Mouse (Mus musculus) ES-CJ7 (cell line): Measurements from ENCODE around the gene Ranbp1.
"Not testable (repeated sequence)": the region's sequence is repeated elsewhere in the genome, so short reads cannot be mapped to it uniquely, and the experiment has no call there.

Source experiments
- DNase-seq: peaks from one replicate; pipeline ENCODE4 v3.0.0; 2011; ENCODE audit warnings: low read depth, low spot score

Ranbp1 gene

GRCm38 (mm10) chr16:18203430-18204091, 45.0 kb downstream of the Ranbp1 start:
- DNase-seq = no peak

DNA sequence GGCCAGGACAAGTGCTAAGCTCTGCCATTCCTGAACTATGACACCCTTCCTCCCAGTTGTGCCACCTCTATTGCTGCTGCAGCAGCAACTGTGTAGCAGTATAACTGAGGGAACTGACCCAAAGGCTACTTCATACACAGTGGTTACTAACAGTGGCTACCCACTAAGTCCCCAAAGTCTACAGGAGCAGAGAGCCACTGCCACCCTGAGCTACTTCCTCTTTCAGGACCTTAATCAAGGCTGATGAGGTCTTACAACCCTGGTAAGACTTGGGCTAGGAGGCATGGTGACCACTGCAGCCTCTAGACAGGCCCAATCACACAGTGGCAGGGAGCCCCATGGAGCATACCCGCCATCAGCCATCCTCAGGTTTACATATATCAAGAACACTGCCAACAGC, 46.5 kb downstream of the Ranbp1 start:
- DNase-seq = no peak

DNA sequence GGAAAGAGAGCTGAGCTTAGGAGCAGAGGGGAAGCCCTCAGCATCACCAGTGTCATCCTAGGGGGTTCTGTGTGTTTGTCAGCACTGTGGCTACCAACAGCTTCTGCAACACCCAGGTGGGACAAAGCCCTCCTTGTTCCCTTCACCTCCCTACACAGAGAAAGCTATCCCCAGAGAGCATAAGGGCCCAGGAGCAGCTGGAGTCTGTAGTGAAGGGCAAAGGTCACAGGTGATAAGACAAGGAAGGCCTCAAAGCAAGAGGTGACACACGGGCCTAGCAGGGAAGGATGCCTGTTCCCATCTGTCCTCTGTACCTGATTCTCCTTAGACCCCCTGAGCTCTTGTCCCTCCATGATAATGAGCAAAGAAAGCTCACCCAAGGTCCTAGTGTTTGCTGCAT, 46.9 kb downstream of the Ranbp1 start:
- no peak for DNase-seq

DNA sequence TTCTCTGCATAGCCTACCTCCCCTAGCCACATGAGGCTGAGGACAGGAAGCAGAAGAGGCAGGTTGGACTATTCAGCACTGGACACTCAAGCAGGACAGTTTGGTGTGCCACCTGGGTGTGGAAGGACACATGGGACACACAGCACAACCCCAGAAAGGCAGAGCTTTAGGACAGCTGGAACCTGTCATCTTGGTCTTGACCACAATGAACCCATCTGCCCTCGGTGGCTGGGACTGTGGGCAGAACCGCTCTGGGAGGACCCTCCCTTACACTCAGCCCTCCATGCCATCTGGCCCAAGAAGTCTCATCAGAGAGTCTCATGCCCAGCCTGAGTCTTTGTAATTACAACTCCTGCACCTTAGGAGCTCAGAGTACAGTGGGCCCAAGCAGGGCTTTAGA, 48.5 kb downstream of the Ranbp1 start:
- DNase-seq = no peak

- no peak for DNase-seq
These were observed 50.0 kb downstream of the Ranbp1 start for GRCm38 (mm10) chr16:18198365-18199098.

DNA sequence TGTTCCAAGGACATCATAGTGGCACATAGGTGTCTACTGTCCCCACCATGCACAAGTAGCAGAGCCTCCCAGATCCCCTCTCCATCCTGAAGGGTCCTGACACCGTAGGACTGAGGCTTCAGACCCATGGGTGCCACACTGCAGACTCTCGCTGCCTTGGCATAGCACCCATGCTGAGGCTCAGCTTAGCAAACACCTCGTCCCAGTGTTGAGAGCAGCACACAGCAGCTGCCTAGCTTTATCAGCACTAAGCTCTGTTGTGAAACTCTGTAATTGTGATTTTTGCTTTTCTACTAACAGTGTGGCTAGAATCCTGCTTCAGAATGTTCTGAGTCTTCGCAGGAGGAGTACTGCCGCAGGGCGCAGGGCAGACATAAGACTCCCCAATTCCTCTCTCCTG, 50.7 kb downstream of the Ranbp1 start:
- no peak for DNase-seq

GRCm38 (mm10) chr16:18195561-18195960, 53.0 kb downstream of the Ranbp1 start:
- DNase-seq = not testable (repeated sequence)

DNA sequence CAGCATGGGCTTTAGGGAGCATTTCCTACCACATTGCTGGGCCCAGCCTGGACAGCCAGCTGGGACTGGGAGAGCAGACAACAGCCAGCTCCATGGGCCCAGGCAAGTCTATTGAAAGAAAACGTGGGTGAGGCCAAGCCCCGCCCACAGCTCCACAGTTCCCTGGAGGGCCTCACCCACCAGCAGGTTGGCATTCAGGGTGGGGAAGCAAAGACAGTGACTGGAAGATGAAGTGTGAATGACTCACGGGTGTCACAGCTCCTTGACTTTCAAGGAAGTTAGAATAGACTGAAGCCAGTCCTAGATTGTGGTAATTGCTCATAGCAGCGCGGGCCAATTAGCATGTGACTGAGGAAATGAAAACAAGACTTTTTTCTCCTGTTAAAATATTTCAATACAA, 53.5 kb downstream of the Ranbp1 start:
- DNase-seq = peak; percentile 33

DNA sequence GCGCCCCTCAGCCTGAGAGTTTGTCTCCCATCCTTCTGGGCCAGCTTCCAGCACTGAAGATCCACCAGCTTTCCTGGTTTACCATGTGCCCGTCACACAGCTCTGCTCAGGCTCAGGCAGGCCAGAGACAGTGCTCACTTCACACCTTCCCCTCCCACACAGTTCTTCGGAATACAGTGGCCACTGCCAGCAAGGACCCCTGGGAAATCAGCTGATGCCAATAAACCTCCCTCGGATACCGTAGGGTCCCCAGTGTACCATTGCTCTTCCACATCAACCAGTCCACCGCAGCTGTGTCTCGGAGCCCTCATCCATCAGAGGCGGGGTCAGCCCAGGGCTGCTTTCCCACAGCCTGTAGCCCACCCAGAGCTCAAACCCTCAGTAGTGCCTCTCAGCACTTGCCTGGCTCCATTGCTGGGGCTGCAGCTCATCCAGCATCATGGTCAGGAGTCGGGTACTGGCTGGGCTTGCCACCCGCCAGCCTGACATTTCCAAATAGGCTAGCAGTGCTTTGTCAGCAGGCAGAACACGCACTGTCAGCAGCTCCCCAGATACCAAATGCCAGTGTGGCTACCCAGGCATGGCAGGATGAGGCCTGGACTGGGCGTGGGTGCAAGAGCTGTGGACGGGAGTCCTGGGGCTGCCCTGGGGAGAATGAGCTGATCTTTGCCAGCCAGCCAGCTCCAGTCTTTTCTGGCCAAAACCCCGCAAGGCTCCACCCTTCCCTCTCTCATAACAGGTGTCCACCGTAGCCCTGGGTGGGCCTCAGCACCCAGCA, 54.1 kb downstream of the Ranbp1 start:
- DNase-seq = no peak

DNA sequence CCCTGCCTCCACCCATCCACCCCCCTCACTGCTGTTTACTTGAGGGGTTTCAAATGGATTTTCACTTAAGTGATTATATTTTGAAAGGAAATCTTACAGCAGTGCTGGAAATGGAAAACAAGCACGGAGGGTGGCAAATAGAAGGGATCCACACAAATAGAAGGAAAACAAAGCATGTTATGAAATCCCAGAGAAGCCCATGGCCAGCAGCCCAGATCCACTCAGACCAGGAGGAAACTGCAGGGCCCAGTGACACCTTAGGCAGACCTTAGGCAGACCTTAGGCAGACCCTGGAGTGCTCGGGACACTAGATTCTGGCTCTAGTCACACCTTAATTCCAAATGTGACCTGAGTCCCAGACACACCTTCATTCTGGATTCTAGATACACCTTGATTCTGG, 57.5 kb downstream of the Ranbp1 start:
- DNase-seq = no peak
